Mouse (Mus musculus) left cerebral cortex, adult 2 months (tissue): ENCODE results near the gene Ank2. TPM values are rescaled to one million over a fixed set of nuclear protein-coding genes. Genes with fewer than 3 reads are reported as not detected.
A peak's percentile ranks its signal among the peaks of the same experiment; 100 is the strongest.
"Not testable (repeated sequence)": the region's sequence is repeated elsewhere in the genome, so short reads cannot be mapped to it uniquely, and the experiment has no call there.

Experiments
- DNase-seq, 2 experiments: peaks; one replicate each; pipeline ENCODE4 v3.0.0; 2021 to 2022; ENCODE audit warnings: low spot score in 2 of 2, mixed read lengths in 1 of 2; ENCODE audit errors: extremely low spot score in 1 of 2
- H3K27ac ChIP-seq: fragments of 200-600 bp; 2 replicates; pipeline ENCODE4 v1.8.1; 2022
- H3K4me3 ChIP-seq: fragments of 200-600 bp; 2 replicates; pipeline ENCODE4 v1.8.1; 2022
- CTCF ChIP-seq: fragments of 200-600 bp; IDR thresholded peaks from 2 replicates; pipeline ENCODE4 v1.8.1; 2022; ENCODE audit warnings: antibody characterized with exemption, mild to moderate bottlenecking, moderate library complexity
- intact Hi-C: fragments of 180-260 bp; cut with DNase I; formaldehyde crosslinking; loops from one replicate; pipeline ENCODE4 v1.15.1; 2025
- total RNA-seq, 2 experiments: library from RNA; stranded (reverse); gene quantifications; 2 replicates each; pipeline ENCODE4 v1.2.3; 2021

The Ank2 gene
- total RNA-seq, 2 experiments from 2014 or later, result 905 to 916 TPM

GRCm38 (mm10) chr3:127334876-127335275 lies 164.3 kb downstream of the Ank2 start:
- intact Hi-C loops, result no loop called here
- no peak for TF ChIP-seq CTCF
- DNase-seq, result no peak
- no peak overlapping the region for H3K27ac ChIP-seq
- no peak overlapping the region for H3K4me3 ChIP-seq

DNA sequence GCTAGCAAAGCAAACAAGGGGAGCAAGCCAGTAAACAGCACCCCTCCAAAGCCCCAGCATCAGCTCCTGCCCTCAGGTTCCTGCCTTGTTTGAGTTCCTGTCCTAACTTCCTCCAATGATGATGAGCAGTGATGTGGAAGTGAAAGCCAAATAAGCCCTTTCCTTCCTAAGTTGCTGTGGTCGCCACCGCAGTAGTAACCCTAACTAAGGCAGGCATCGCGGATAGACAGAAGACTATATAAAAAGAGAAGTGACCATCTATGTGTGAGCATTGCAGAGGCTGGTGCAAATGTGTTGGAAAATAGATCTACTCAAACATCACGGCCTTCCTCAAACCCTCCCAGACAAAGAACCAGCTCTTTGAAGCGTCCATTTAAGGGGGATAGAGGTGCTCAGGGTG lies 167.6 kb downstream of the Ank2 start:
- no peak for TF ChIP-seq CTCF
- H3K4me3 ChIP-seq, result no peak overlapping the region
- no peak for DNase-seq
- intact Hi-C loops, result no loop called here
- H3K27ac ChIP-seq, result no peak overlapping the region

DNA sequence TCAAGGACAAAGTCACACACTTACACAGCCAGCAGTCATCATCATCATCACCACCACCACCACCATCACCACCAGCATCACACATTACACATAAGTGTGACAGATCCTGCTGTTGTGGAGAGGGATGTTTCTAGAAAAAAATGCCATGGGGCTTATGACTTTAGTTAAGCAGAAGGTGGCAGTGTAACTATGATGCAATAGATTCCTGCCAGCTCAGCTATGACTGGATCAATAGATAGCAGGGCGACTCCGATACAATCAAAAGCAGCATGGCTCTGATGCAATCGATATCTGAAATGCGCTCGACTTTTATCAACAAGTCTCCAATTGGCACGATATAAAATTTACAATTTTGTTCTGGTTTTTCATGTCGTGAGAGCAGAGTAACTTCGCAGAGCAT lies 172.8 kb downstream of the Ank2 start:
- intact Hi-C loops, result loop anchor here (2.0 to 5.0 kb wide), 3 partner anchors 36 to 226 kb away; partner anchors contain the start of genes Larp7 and Zgrf1

GRCm38 (mm10) chr3:127322870-127323269 lies 176.3 kb downstream of the Ank2 start:
- Histone ChIP-seq H3K27ac (no peak overlapping the region), H3K4me3 (no peak overlapping the region)
- peak; percentile 90 for TF ChIP-seq CTCF
- intact Hi-C loops, result loop anchor here (2.0 to 5.0 kb wide), 2 partner anchors 104 to 124 kb away; no protein-coding TSS in a partner anchor
- DNase-seq, result peak; percentile 36 to 42

More for the DNA sequence above, 172.8 kb downstream of the Ank2 start:
- H3K27ac ChIP-seq, result no peak overlapping the region
- no peak for DNase-seq
- no peak overlapping the region for H3K4me3 ChIP-seq
- peak; percentile 17; the same call in 1 of the 2 replicates for TF ChIP-seq CTCF

DNA sequence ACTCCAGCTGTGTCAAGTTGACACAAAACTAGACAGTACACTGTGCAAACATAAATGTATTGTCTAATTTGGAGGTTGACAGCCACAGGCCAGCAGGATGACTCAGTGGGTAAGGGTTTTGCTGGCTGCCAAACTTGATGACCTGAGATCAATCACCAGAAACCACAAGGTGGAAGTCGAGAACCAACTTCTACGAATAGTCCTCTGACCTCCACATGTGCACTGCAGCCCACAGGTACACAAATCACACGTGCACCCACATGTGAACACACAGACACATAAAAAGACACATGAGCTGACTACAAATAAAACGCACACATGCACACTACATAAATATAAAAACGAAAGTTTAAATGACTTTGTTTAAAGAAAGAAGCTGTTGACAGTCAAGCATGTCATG lies 177.5 kb downstream of the Ank2 start:
- intact Hi-C loops, result loop anchor here (2.0 to 5.0 kb wide), 2 partner anchors 106 to 125 kb away; no protein-coding TSS in a partner anchor
- no peak overlapping the region for H3K27ac ChIP-seq
- no peak for DNase-seq
- no peak for TF ChIP-seq CTCF
- H3K4me3 ChIP-seq, result no peak overlapping the region

DNA sequence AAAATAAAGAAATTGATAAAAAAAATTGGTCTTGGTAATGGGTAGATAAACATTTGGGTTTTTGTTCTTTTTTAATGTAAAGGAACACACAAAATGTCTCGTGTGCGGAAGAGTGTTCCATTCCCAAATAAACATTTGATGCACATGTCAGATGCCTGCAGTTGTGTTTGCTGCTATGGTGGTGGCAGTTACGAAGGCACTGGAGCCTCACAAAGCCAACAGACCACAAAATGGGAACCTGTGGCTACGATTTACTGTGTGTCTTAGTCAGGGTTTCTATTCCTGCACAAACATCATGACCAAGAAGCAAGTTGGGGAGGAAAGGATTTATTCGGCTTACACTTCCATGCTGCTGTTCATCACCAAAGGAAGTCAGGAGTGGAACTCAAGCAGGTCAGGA lies 178.1 kb downstream of the Ank2 start:
- intact Hi-C loops, result loop anchor here (5.0 kb wide), 1 partner anchor 106 kb away; no protein-coding TSS in a partner anchor

GRCm38 (mm10) chr3:127320311-127320710 lies 178.8 kb downstream of the Ank2 start:
- H3K27ac ChIP-seq, result no peak overlapping the region
- no peak for DNase-seq
- TF ChIP-seq CTCF, result no peak
- intact Hi-C loops, result loop anchor here (5.0 kb wide), 1 partner anchor 107 kb away; no protein-coding TSS in a partner anchor
- H3K4me3 ChIP-seq, result no peak overlapping the region

More for the DNA sequence above, 178.1 kb downstream of the Ank2 start:
- H3K27ac ChIP-seq, H3K4me3 ChIP-seq, DNase-seq: not testable (repeated sequence)

DNA sequence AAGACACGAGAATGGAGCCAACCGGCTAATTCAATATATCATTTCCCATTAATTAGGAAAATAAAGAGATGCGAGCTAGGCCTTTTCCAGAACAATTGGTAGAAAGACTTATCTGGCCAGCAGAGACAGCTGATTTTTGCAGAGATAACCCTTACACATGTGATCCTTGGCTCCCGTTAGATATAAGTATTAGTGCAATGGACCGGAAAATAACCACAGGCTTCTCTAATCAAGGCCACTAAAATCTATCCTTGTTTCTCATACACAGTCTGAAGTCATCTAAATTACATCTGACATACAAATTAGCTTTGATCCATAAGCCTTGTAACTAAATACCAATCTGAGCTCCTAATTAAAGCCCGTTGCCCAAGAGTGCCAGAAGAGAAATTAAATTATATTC lies 181.5 kb downstream of the Ank2 start:
- no peak overlapping the region for H3K27ac ChIP-seq
- no peak for TF ChIP-seq CTCF
- intact Hi-C loops, result no loop called here
- DNase-seq, result no peak
- H3K4me3 ChIP-seq, result no peak overlapping the region

GRCm38 (mm10) chr3:127316717-127317116 lies 182.4 kb downstream of the Ank2 start:
- no peak overlapping the region for H3K27ac ChIP-seq
- DNase-seq, result no peak
- intact Hi-C loops, result no loop called here
- no peak for TF ChIP-seq CTCF
- H3K4me3 ChIP-seq, result no peak overlapping the region

DNA sequence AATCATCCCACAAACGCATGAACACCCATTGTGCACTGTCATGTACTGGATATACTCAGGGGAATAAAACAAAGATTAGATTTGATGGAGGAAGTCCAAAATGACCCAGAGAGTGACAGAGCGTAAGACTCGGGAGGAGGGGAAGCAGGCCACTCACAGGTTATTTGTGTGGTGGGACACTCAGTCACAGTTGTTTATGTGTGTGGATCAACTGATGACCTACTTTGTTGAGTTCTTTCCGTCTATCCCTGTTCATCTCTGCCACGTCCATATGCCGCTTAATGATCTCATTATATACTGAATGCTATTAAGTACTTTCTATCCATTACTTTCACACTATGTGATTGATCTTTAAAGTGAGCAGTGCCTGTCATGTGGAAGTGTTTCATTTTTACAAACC lies 187.6 kb downstream of the Ank2 start:
- H3K27ac ChIP-seq, result no peak overlapping the region
- intact Hi-C loops, result no loop called here
- H3K4me3 ChIP-seq, result no peak overlapping the region
- no peak for TF ChIP-seq CTCF
- no peak for DNase-seq

- DNase-seq, result no peak
- H3K27ac ChIP-seq, result no peak overlapping the region
- H3K4me3 ChIP-seq, result no peak overlapping the region
- intact Hi-C loops, result no loop called here
- TF ChIP-seq CTCF, result peak; percentile 61
Observed at GRCm38 (mm10) chr3:127310079-127310478, 189.1 kb downstream of the Ank2 start.

DNA sequence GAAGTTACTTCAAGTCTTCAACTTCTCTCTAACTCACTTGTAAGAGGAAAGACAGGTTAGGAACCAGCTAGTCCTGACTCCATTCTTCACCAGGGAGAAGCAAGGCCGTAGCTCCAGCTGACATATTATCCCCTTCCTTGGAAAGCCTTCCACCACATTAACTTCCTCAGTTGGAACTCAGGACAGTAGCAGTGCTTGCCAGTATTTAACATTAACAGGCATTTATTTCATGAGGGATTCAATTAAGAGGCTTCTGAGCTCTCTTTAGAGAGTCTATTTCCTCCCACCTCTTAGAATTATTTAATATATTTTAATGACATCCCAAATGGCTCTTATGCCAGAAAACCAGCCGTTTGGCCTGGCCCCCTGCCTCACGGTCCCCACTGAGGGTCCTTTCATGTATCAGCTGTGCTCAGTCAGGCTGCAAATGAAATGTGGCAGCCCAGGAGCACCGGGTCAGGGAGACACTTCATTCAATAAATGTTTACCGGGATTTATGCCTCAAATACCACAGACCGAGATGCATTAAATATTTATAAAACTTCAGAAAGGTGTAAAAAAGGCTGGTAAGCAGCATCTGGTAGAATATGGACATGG lies 195.1 kb downstream of the Ank2 start:
- intact Hi-C loops, result no loop called here
- Histone ChIP-seq H3K27ac (no peak overlapping the region), H3K4me3 (no peak overlapping the region)
- no peak for DNase-seq
- TF ChIP-seq CTCF, result no peak

GRCm38 (mm10) chr3:127303041-127303440 lies 196.1 kb downstream of the Ank2 start:
- H3K4me3 ChIP-seq, result no peak overlapping the region
- intact Hi-C loops, result no loop called here
- no peak for TF ChIP-seq CTCF
- no peak overlapping the region for H3K27ac ChIP-seq
- DNase-seq, result no peak
